Mouse (Mus musculus): ENCODE measurements at regions not wholly inside any gene's neighbourhood (a gene's known extent, or its start where the extent isn't known, plus 50 kb on each side); places are given as distances from the start of the nearest gene placed in this dataset.

DNA sequence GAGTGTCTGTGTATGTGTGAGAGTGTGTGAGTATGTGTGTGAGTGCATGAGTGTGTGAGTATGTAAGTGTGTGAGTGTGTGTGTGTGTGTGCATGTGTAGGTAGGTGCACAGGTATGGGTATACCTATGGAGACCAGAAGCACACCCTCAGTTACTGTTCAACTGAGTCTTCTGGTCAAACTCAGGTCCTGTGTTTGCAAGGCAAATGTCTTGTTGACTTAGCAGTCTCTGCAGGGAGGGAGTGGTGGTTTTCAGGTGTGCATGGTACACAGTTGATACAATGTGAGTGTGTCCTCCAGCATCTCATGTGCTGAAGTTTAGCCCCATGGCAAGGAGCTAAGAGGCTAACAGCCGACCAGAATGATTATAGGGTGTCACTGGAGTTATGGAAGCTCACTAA lies 166.7 kb downstream of the Gadd45g start:
- no peak overlapping the region for H3K4me3 ChIP-seq (ENCODE audit: control insufficient read depth in 1 of 2, insufficient read depth in 1 of 2, low read depth in 2 of 2, low read length in 2 of 2)
- TF ChIP-seq MAX (IDR thresholded peaks at IDR 0.05; ENCODE audit: low read length) (no peak), GATA1 (IDR thresholded peaks at IDR 0.05; ENCODE audit: low read depth, low read length) (no peak), MYC (IDR thresholded peaks at IDR 0.05; ENCODE audit: low read depth, low read length) (no peak), UBTF (IDR thresholded peaks at IDR 0.05; ENCODE audit: borderline replicate concordance, insufficient read depth, low read depth, low read length) (no peak), NELFE (IDR thresholded peaks at IDR 0.05; ENCODE audit: low read depth, low read length) (no peak), TAL1 (IDR thresholded peaks at IDR 0.05; ENCODE audit: low read length) (no peak), KAT2A (conservative IDR thresholded peaks at IDR 0.05; ENCODE audit: low read depth, low read length) (no peak), GABPA (IDR thresholded peaks at IDR 0.05; ENCODE audit: low read depth, low read length) (no peak), RCOR1 (IDR thresholded peaks at IDR 0.05; ENCODE audit: low read depth, low read length) (no peak), TBP (IDR thresholded peaks at IDR 0.05; ENCODE audit: low read depth, low read length) (no peak), POLR2AphosphoS2 (IDR thresholded peaks at IDR 0.05; ENCODE audit: low read length) (no peak), NRF1 (IDR thresholded peaks at IDR 0.05; ENCODE audit: insufficient read depth, low read depth, low read length, poor library complexity, severe bottlenecking) (no peak), SMC3 (IDR thresholded peaks at IDR 0.05; ENCODE audit: low read depth, low read length) (no peak), ZNF384 (IDR thresholded peaks at IDR 0.05; ENCODE audit: low read depth, low read length) (no peak), USF1 (IDR thresholded peaks at IDR 0.05; ENCODE audit: low read depth, low read length) (no peak), CHD1 (IDR thresholded peaks at IDR 0.05; ENCODE audit: low read depth, low read length) (no peak)
- DNase-seq (ENCODE audit: low read depth, low spot score) = no peak
- no peaks in the 10 kb centered on the region for H3K79me2 ChIP-seq (ENCODE audit: control insufficient read depth, insufficient read depth, low read length, poor library complexity)
- no peak overlapping the region for H3K9ac ChIP-seq (ENCODE audit: control insufficient read depth, low read depth, low read length, poor library complexity, severe bottlenecking)
- no peaks in the 10 kb centered on the region for H3K4me1 ChIP-seq (ENCODE audit: control insufficient read depth in 1 of 2, insufficient read depth in 2 of 2, low read length in 2 of 2)
- H3K27me3 ChIP-seq (ENCODE audit: control insufficient read depth in 1 of 2, insufficient read depth in 2 of 2, low read length in 2 of 2) = no peaks in the 10 kb centered on the region
- no peaks in the 10 kb centered on the region for H3K36me3 ChIP-seq (ENCODE audit: control insufficient read depth in 1 of 2, insufficient read depth in 2 of 2, low read length in 2 of 2)
- no peak overlapping the region for H3K27ac ChIP-seq (ENCODE audit: control insufficient read depth, low read depth, low read length)
- H3K9me3 ChIP-seq (replicated peaks; ENCODE audit: insufficient read depth, low read length) = no peaks in the 10 kb centered on the region

GRCm38 (mm10) chr13:52013757-52014156 lies 167.3 kb downstream of the Gadd45g start:
- no peak for DNase-seq (ENCODE audit: low read depth, low spot score)
- no peaks in the 10 kb centered on the region for H3K9me3 ChIP-seq (replicated peaks; ENCODE audit: insufficient read depth, low read length)
- H3K4me3 ChIP-seq (ENCODE audit: control insufficient read depth in 1 of 2, insufficient read depth in 1 of 2, low read depth in 2 of 2, low read length in 2 of 2) = no peak overlapping the region
- H3K9ac ChIP-seq (ENCODE audit: control insufficient read depth, low read depth, low read length, poor library complexity, severe bottlenecking) = no peak overlapping the region
- no peaks in the 10 kb centered on the region for H3K27me3 ChIP-seq (ENCODE audit: control insufficient read depth in 1 of 2, insufficient read depth in 2 of 2, low read length in 2 of 2)
- no peaks in the 10 kb centered on the region for H3K79me2 ChIP-seq (ENCODE audit: control insufficient read depth, insufficient read depth, low read length, poor library complexity)
- H3K4me1 ChIP-seq (ENCODE audit: control insufficient read depth in 1 of 2, insufficient read depth in 2 of 2, low read length in 2 of 2) = no peaks in the 10 kb centered on the region
- no peak for TF ChIP-seq ZMIZ1 (IDR thresholded peaks at IDR 0.05; ENCODE audit: low read depth, low read length)
- TF ChIP-seq TBP (IDR thresholded peaks at IDR 0.05; ENCODE audit: low read depth, low read length) = no peak
- no peak for TF ChIP-seq CHD2 (IDR thresholded peaks at IDR 0.05; ENCODE audit: low read length)
- TF ChIP-seq ZNF384 (IDR thresholded peaks at IDR 0.05; ENCODE audit: low read depth, low read length) = no peak
- no peak for TF ChIP-seq USF2 (IDR thresholded peaks at IDR 0.05; ENCODE audit: borderline replicate concordance in 1 of 2, insufficient read depth in 1 of 2, low read depth in 1 of 2, low read length in 2 of 2)
- TF ChIP-seq CTCF (IDR thresholded peaks at IDR 0.05 in 2 of 3, conservative IDR thresholded peaks at IDR 0.05 in 1 of 3; ENCODE audit: control insufficient read depth in 1 of 3, insufficient read depth in 1 of 3, low read depth in 2 of 3, low read length in 3 of 3, poor library complexity in 1 of 3, severe bottlenecking in 1 of 3) = no peak
- no peak for TF ChIP-seq MEF2A (IDR thresholded peaks at IDR 0.05; ENCODE audit: extremely low read depth, insufficient replicate concordance, low read depth, low read length, poor library complexity, severe bottlenecking)
- no peak for TF ChIP-seq NELFE (IDR thresholded peaks at IDR 0.05; ENCODE audit: low read depth, low read length)
- no peak for TF ChIP-seq HCFC1 (IDR thresholded peaks at IDR 0.05; ENCODE audit: low read depth, low read length)
- TF ChIP-seq CHD1 (IDR thresholded peaks at IDR 0.05; ENCODE audit: low read depth, low read length) = no peak
- TF ChIP-seq ELF1 (IDR thresholded peaks at IDR 0.05; ENCODE audit: low read depth, low read length) = no peak
- no peak for TF ChIP-seq TCF12 (IDR thresholded peaks at IDR 0.05; ENCODE audit: low read depth, low read length)
- TF ChIP-seq NRF1 (IDR thresholded peaks at IDR 0.05; ENCODE audit: insufficient read depth, low read depth, low read length, poor library complexity, severe bottlenecking) = no peak
- TF ChIP-seq POLR2AphosphoS5 (IDR thresholded peaks at IDR 0.05; ENCODE audit: borderline replicate concordance, low read depth, low read length) = no peak
- no peaks in the 10 kb centered on the region for H3K36me3 ChIP-seq (ENCODE audit: control insufficient read depth in 1 of 2, insufficient read depth in 2 of 2, low read length in 2 of 2)
- H3K27ac ChIP-seq (ENCODE audit: control insufficient read depth, low read depth, low read length) = no peak overlapping the region

Data from MEL (cell line).